Mouse (Mus musculus) cortical plate, adult 2 months (tissue): ENCODE results near the gene Cbfb.

Experiments
- CTCF ChIP-seq: fragments of 200-500 bp; IDR thresholded peaks from 2 replicates; pipeline ENCODE4 v1.5.1; 2011; ENCODE audit warnings: mild to moderate bottlenecking, control low read depth, low read length; ENCODE audit not compliant: insufficient read depth; ENCODE audit errors: extremely low read depth
- POLR2A ChIP-seq: fragments of 200-500 bp; IDR thresholded peaks from 2 replicates; pipeline ENCODE4 v1.6.1; 2011; ENCODE audit warnings: mild to moderate bottlenecking, low read length, control low read depth; ENCODE audit not compliant: insufficient read depth; ENCODE audit errors: extremely low read depth

DNA sequence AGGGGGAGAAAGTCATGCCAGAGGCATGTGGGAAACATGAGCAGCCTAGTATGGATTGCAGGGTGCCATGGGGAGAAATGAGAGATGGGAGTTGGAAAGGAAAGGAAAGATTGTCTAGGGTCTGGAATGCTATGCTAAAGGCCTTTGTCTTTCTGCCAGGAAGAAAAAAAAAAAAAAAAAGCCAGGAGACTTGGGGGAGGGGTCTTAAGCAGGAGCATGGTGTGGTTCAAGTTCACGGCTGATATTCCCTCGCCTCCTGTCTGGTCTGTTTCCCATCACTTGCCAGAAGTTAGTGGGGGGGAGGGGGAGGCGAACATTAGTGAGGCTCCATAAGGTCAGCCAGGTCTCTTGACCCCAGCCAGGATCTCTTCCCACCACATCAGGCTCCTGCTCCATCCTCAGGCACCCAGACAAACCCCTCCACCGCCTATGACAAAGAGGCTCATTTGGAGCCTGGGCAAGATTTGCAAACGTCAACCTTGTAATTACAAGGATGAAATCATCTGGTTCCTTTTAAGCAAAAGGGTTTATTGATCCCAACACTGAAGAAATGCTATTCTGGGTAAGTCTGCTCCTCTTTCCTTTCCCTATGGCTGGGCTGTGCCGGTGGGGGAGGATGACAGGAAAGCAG is 6.1 kb upstream of the Cbfb start:
- TF ChIP-seq CTCF (no peak), POLR2A (no peak)
